Mouse (Mus musculus): ENCODE data around the gene Tmem45b. TPM values are rescaled to one million over a fixed set of nuclear protein-coding genes. Genes with fewer than 3 reads are reported as not detected.
"Not testable (repeated sequence)": the region's sequence is repeated elsewhere in the genome, so short reads cannot be mapped to it uniquely, and the experiment has no call there.

Tmem45b gene
- polyA plus RNA-seq (2017; shearing (Covaris generic)): under 1 TPM in 1 of 3 experiments, not detected in 2; 0.16 TPM

GRCm38 (mm10) chr9:31463692-31464474, at the start of gene Tmem45b:
Gene Tmem45b (minus strand): TSS chr9:31464462.
- no peak for ATAC-seq

DNA sequence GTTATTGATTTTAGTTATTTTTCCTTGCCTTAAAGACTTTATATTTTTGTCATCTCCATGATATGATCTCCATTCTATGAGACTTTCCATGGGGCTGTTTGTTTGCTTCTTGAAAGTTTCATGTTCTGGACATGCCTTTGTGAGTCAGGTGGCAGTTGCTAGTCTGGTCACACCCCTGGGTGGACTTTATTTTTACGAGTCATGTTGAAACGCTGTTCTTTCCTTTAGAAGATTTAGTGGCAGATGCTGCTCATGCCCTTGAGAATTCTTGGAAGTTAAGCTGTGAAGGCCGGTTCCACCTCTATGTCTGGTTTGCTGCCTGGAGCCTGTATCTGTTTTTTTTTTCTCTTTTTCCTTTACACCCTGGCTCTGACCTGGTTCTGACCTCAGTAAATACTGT, 43.9 kb upstream of the Tmem45b start:
- no peak for ATAC-seq

DNA sequence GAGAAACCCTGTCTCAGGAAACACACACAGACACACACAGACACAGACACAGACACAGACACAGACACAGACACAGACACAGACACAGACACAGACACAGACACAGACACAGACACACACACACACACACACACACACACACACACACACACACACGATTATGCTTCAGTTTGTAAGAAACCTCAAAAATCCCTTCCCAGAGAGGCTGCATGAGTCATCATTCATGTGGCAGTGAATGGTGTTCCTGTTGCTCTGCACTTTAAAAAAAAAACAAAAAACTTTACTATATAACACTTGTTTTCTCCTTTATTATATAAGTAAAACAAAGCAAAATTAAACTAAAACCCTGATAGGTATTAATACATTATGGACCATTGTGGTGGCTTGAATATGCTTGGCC, 37.0 kb upstream of the Tmem45b start:
- ATAC-seq: not testable (repeated sequence)

- no peak for ATAC-seq
Measured at GRCm38 (mm10) chr9:31463190-31463589, 1.1 kb downstream of the Tmem45b start.

- no peak for ATAC-seq
Measured at GRCm38 (mm10) chr9:31454356-31454755, 9.9 kb downstream of the Tmem45b start.

DNA sequence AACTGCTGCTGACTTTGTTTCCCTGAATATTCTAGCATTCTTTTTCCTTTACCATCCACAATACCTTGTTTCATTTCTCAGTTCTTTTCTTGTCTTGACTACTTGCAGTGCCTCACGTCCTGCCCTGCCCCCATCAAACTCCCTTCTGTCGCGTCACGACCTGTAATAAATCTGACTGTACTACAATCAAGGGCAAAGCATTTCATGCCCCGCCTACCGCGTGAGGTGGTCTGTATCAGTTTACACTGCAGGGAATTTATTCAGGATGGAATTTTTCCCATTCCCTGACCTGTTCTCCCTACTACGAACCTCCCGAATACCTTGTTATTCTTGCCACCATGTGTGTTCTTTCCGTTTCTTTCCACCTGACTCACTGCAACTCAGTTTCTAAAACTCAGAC, 12.1 kb downstream of the Tmem45b start:
- no peak for ATAC-seq

DNA sequence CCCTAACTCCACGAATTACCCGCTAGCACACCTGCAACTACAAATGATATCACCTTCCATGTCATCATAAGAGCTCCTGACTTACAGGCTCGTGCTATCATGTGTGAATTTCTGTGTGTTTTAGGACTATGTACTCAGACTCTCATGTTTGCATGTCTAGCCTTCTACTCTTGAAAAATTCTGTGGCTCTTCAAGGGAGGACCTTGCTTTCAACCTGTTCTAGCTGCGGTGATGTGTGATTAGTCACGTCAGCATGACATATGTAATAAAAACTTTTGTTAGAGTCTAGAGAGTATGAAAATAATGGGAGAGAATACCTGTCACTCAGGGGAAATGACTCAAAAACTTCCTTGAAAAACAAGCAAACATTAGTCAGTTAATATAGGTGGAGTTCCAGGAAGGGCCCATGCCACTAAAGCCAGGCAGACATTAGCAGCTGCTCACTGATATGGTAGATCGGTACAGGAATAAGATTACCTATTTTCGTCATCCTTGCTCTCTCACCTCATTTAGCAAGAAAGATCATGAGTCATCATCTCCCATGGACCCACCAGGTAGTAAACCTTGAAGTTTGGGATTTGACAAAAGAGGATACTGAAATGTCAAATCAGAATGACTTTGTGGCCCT, 15.0 kb downstream of the Tmem45b start:
- ATAC-seq: no peak

GRCm38 (mm10) chr9:31444236-31444635, 20.0 kb downstream of the Tmem45b start:
- no peak for ATAC-seq

DNA sequence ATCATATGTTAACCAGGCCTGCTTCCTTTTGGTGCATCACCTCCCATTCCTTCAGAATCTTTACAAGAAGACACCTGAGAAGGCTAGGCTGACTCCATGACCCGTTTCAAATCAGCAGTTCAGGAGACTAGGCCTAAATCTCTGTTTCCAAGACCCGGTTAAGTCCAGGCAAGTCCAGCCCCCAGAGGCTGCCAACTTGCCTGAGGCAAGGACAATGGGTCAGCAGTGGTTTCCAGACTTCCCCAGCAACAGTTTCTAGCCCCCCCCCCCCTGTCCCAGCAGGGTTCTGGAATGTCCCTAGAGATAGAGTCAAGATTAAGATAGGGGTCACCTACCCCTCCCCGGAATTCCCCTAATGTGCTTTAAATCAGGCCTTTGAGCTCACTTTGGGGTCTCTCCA, 22.8 kb downstream of the Tmem45b start:
- no peak for ATAC-seq

DNA sequence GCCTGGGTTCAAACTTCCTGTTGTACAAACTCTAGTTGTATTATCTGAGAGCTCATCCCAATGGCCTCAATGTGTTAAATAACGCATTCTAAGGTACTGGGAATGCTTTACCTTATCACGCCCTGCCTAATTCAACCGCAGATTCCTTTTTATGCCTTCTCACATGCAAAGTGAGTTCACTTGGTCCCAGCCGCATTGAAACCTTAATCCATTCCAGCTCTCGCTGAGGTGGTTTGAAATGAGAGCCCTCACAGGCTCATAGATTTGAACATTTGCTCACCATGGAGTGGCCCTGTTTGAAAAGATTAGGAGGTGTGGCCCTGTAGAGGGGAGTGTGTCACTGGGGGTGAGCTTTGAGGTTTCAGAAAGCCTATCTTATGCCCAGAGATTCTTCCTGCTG, 23.9 kb downstream of the Tmem45b start:
- ATAC-seq: no peak

DNA sequence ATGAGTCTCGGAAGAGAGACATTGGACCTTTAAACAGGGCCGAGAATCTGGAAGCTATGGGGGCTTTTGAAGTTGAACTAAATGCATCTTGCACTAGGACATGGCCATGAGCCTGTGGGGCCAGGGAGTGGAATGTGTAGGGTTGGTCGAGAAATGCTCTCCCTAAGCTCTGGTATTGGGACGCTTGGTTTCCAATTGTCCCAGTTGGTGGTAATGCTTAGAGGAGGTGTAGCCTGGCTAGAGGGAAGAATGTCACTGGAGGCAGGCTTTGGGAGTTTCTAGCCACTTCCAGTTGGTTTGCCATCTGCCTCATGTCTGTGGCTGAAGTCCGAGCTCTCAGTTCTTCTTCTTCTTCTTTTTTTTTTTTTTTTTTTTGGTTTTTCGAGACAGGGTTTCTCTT, 24.9 kb downstream of the Tmem45b start:
- ATAC-seq: no peak

DNA sequence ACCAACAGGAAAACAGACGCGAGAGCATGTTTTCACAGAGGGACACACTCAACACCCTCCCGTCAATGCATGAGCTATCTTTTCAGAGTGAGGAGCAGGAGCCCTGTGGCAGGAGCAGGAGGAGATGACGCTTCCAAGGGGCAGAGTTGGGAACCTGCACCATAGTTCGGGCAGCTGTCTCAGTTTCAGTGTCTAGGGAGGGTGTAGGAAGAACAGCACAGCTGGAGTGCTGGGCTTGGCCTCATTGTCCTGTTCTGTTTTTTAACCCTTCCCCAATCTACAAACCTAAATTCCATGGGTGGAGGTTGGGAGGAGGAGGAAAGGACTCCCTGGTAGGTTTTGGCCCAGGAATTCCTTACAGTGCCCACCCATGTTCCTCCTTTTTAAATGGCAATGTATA, 25.4 kb downstream of the Tmem45b start:
- no peak for ATAC-seq

- ATAC-seq: no peak
Measured at GRCm38 (mm10) chr9:31437861-31438260, 26.4 kb downstream of the Tmem45b start.

- no peak for ATAC-seq
Measured at GRCm38 (mm10) chr9:31435415-31435814, 28.8 kb downstream of the Tmem45b start.

DNA sequence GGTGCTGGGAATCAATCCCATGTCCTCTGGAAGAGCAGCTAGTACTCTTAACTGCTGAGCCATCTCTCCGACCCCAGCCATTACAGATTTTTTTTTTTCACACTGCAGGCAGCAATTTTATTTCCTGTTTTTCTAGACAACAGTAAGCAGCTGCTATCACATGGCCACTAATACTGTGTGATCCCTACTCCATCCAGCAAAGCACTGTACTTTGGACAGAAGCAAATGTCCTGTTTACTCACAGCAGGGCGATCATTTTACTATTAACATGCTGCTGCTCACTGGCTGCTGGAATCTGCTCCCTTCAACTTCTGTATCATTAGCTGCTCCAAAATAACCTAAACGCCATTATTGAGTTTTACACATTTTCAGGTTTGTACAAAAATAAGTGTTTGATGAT, 30.8 kb downstream of the Tmem45b start:
- ATAC-seq: no peak

GRCm38 (mm10) chr9:31432336-31432975, 31.8 kb downstream of the Tmem45b start:
- no peak for ATAC-seq

- no peak for ATAC-seq
Measured at GRCm38 (mm10) chr9:31431751-31432150, 32.5 kb downstream of the Tmem45b start.

- no peak for ATAC-seq
Measured at GRCm38 (mm10) chr9:31430011-31430410, 34.3 kb downstream of the Tmem45b start.

DNA sequence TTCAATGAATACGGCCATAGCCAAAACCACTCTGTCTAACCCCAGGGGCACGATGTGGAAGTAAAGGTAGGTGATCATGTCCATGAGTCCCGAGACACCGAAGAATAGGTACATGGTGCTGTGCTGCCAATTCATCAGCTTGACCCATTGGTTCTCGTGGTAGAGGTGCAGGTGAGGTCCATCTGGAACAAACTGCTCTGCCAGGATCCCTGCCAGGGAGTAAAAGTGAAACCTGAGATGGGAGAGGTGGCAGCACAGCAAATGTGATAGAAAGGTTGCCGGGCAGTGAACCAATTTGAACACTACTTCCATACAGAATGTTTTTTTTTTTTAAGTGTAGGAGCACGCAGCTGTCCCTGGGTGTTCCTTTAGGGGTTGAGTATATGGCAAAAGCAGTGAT, 35.3 kb downstream of the Tmem45b start:
- ATAC-seq: no peak

GRCm38 (mm10) chr9:31422143-31422542, 42.1 kb downstream of the Tmem45b start:
- no peak for ATAC-seq

- no peak for ATAC-seq
Measured at GRCm38 (mm10) chr9:31418821-31419220, 45.4 kb downstream of the Tmem45b start.

DNA sequence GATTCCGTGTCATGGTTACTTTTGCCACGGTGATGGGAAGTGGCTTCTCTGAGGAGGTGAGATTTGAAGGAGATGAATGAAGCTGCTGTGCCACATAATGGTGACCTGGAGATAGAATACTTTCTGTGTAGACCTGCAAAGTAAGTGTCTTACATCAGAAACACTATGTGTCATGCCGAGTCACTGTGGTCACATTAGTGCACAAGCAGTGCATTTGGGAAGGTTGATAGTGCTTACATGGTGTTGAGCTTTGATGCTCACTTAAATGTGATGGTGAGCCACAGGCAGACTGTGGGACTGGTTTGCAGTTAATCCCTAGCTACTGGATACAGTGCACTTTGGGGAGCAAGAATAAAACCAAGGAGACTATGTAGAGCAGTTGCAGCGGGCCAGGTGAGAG, 52.1 kb downstream of the Tmem45b start:
- ATAC-seq: no peak

DNA sequence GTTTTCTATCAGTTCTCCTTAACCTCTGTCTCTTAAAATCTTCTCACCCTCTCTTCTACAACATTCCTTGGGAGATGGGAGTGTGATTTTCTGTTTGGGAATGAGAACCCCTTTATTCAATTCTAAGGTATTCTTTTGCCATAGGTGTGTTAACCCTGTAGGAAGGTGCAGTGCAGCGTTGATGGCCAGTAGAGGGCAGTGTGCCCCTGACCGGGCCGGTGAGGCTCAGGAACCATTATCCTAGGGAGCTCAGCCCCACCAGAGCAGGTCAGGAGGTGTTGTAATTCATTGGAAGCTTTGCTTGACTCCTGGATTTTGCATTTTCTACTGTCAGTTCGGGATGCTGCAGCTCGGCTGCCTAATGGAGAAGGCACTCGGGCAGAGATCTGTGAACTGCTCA, 59.0 kb downstream of the Tmem45b start:
- ATAC-seq: no peak

- no peak for ATAC-seq
Measured at GRCm38 (mm10) chr9:31404311-31404710, 60.0 kb downstream of the Tmem45b start.
